Mouse (Mus musculus) cerebellum, adult 2 months (tissue): ENCODE results near the gene Grin2a.

Source experiments
- CTCF ChIP-seq: fragments of 200-500 bp; IDR thresholded peaks from 2 replicates; pipeline ENCODE4 v1.5.1; 2011; ENCODE audit warnings: low read depth, mild to moderate bottlenecking, control low read depth, low read length, moderate library complexity, borderline replicate concordance; ENCODE audit not compliant: insufficient read depth
- POLR2A ChIP-seq: fragments of 200-500 bp; IDR thresholded peaks from 2 replicates; pipeline ENCODE4 v1.6.1; 2011; ENCODE audit warnings: low read length, control low read depth, borderline replicate concordance; ENCODE audit not compliant: insufficient read depth

- TF ChIP-seq CTCF (no peak), POLR2A (no peak)
Measured at GRCm38 (mm10) chr16:9800221-9800620, 195.1 kb downstream of the Grin2a start.
